Mouse (Mus musculus) ES-Bruce4 (cell line): ENCODE results near the gene Cnga2.

ENCODE experiments used
- CTCF ChIP-seq: IDR thresholded peaks from one replicate; pipeline ENCODE4 v1.8.1; 2011; ENCODE audit warnings: low read depth, low read length
- EP300 ChIP-seq: IDR thresholded peaks from 2 replicates; pipeline ENCODE4 v1.6.1; 2011; ENCODE audit warnings: low read depth, low read length; ENCODE audit not compliant: insufficient read depth
- POLR2A ChIP-seq: IDR thresholded peaks from one replicate; pipeline ENCODE4 v1.8.1; 2011; ENCODE audit warnings: low read length; ENCODE audit not compliant: insufficient read depth

GRCm38 (mm10) chrX:72009930-72010329 is 18.3 kb downstream of the Cnga2 start:
- TF ChIP-seq CTCF: no peak
- no peak for TF ChIP-seq POLR2A
- TF ChIP-seq EP300: no peak
